Mouse (Mus musculus): Measurements from ENCODE around the gene Gm7298. TPM values are rescaled to one million over a fixed set of nuclear protein-coding genes. Genes with fewer than 3 reads are reported as not detected.
"Not testable (repeated sequence)": the region's sequence is repeated elsewhere in the genome, so short reads cannot be mapped to it uniquely, and the experiment has no call there.

Gene Gm7298
- not detected in 2 replicates for polyA plus RNA-seq (2015; fragmentation: Nextera tagmentation; extraction: Ambion mirVana)

DNA sequence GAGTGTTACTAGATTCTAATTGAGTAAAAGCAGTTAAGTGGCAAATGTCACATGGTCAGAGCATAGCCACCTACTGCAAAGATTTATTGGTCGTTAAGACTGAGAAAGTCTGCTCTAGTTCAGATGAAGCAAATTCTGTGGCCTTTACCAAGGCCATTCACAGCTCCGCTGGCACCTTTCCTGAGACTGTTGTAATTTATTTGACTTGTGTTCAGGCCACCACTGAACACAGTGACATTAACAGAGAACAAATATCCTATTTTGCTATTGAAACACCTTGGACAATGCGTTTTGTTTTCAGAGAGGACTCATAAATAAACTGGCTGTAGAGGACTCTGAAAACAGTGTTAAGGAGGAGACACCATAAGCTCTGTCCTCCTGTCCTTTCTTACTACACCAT lies at the start of gene Gm7298:
Gene Gm7298, plus strand, starts transcription at position 301 of the 400 bp plus-strand sequence.
- H3K9me3 ChIP-seq = no peaks in the 10 kb centered on the region
- WGBS = 76% methylated on average over 3 of the region's 3 CpGs
- H3K27me3 ChIP-seq = no peaks in the 10 kb centered on the region
- no peak for ATAC-seq (replicated peaks)
- H3K4me3 ChIP-seq = no peak within 1 kb of the TSS
- no peak within 1 kb of the TSS for H3K4me2 ChIP-seq (replicated peaks)
- no peaks in the 10 kb centered on the region for H3K4me1 ChIP-seq
- no peak within 1 kb of the TSS for H3K9ac ChIP-seq (replicated peaks)
- H3K36me3 ChIP-seq = no peaks in the 10 kb centered on the region
- no peak within 1 kb of the TSS for H3K27ac ChIP-seq (replicated peaks)

DNA sequence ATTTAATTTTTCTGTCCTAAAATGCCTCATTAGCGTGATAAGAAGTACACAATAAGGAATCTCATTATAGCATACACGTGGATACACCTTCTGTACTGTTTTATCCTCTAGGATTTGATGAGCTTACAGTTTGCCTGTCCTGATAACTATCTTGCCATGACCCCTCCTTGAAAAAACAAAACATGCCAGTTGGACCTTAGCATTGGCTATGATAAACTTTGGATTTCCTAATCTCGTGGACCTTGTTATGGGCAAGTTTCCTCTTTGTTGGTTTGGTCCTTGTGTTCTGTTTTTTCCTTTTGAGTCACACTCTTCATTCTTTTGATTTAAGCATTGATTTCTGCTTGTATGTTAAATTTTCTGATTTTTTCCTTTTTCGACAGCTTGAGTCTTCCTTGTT lies 95.3 kb downstream of the Gm7298 start:
- no peak for ATAC-seq (replicated peaks)
- no peak overlapping the region for H3K9ac ChIP-seq (replicated peaks)
- H3K36me3 ChIP-seq = no peaks in the 10 kb centered on the region
- no peak overlapping the region for H3K27ac ChIP-seq (replicated peaks)
- no peak overlapping the region for H3K4me3 ChIP-seq
- H3K9me3 ChIP-seq = peaks cover 6% of the 10 kb centered on the region; the same call in 1 of the 2 replicates
- no peaks in the 10 kb centered on the region for H3K27me3 ChIP-seq
- WGBS = 78% methylated on average over 4 of the region's 4 CpGs
- H3K4me1 ChIP-seq = no peaks in the 10 kb centered on the region
- H3K4me2 ChIP-seq (replicated peaks) = no peak overlapping the region

DNA sequence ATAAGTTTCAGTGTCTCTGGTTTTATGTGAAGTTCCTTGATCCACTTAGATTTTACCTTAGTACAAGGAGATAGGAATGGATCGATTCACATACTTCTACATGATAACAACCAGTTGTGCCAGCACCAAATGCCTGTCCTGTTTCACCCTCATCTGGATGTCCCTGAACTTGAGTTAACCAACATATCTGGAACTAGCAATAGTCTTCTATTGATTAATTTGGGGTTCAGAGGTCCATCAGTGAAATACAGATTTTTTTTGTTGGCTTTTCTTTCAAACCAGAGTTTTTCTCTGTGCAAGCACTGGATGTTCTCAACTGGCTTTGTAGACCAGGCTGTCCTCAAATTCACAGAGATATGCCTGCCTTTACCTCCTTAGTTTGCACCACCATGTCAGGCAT lies 103.6 kb downstream of the Gm7298 start:
- H3K27ac ChIP-seq (replicated peaks) = no peak overlapping the region
- H3K9ac ChIP-seq (replicated peaks) = no peak overlapping the region
- 89% methylated on average over 1 of the region's 1 CpGs for WGBS
- no peaks in the 10 kb centered on the region for H3K27me3 ChIP-seq
- no peak overlapping the region for H3K4me3 ChIP-seq
- no peak for ATAC-seq (replicated peaks)
- no peaks in the 10 kb centered on the region for H3K4me1 ChIP-seq
- no peaks in the 10 kb centered on the region for H3K36me3 ChIP-seq
- no peaks in the 10 kb centered on the region for H3K9me3 ChIP-seq
- H3K4me2 ChIP-seq (replicated peaks) = no peak overlapping the region

DNA sequence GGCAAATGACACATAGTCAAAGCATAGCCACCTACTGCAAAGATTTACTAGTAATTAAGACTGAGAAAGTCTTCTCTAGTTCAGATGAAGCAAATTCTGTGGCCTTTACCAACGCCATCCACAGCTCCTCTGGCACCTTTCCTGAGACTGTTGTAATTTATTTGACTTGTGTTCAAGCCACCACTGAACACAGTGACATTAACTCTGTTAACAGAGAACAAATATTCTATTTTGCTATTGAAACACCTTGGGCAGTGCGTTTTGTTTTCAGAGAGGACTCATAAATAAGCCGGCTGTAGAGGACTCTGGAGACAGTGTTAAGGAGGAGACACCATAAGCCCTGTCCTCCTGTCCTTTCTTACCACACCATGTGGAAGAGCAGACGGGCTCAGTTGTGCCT lies 105.5 kb downstream of the Gm7298 start, which contains the start of gene Mug1:
Gene Mug1, plus strand, starts transcription at position 271 of the 400 bp plus-strand sequence.
- not testable (repeated sequence) for H3K4me2 ChIP-seq (replicated peaks); H3K4me3 ChIP-seq; H3K27me3 ChIP-seq; H3K27ac ChIP-seq (replicated peaks); H3K4me1 ChIP-seq; H3K36me3 ChIP-seq; H3K9me3 ChIP-seq; H3K9ac ChIP-seq (replicated peaks); ATAC-seq (replicated peaks)
- WGBS = 87% methylated on average over 4 of the region's 4 CpGs

Other genes starting within 250 kb of the Gm7298 start
- gene A2m, start 97.6 kb upstream of the Gm7298 start, polyA plus RNA-seq (2015; fragmentation: Nextera tagmentation; extraction: Ambion mirVana) = 3.7 and 4.2 TPM in 2 replicates
- gene Mug1, start 105.6 kb downstream of the Gm7298 start, polyA plus RNA-seq (2015; fragmentation: Nextera tagmentation; extraction: Ambion mirVana) = not detected in 2 replicates